Mouse (Mus musculus): ENCODE measurements around the gene Trf. TPM values are rescaled to one million over a fixed set of nuclear protein-coding genes. Genes with fewer than 3 reads are reported as not detected.
A peak's percentile ranks its signal among the peaks of the same experiment; 100 is the strongest.

Trf gene
- polyA plus RNA-seq, 1 experiment from 2014 or later, result 23.5 TPM

- H3K36me3 ChIP-seq (ENCODE audit: insufficient read depth, low read length), result no peaks in the 10 kb centered on the region
- no peaks in the 10 kb centered on the region for H3K27me3 ChIP-seq (ENCODE audit: insufficient read depth, low read length)
- H3K4me2 ChIP-seq (ENCODE audit: low read length), result no peak overlapping the region
- DNase-seq (ENCODE audit: low spot score), result no peak
- no peaks in the 10 kb centered on the region for H3K9me3 ChIP-seq (replicated peaks; ENCODE audit: low read length)
- H3K4me1 ChIP-seq (replicated peaks; ENCODE audit: insufficient read depth, low read length), result no peaks in the 10 kb centered on the region
- no peak overlapping the region for H3K9ac ChIP-seq (ENCODE audit: low read depth, low read length)
- no peak for TF ChIP-seq CTCF (IDR thresholded peaks at IDR 0.05; ENCODE audit: low read depth)
- no peak overlapping the region for H3K27ac ChIP-seq
- 67% methylated on average over 6 of the region's 6 CpGs for WGBS
- no peak overlapping the region for H3K4me3 ChIP-seq (replicated peaks; ENCODE audit: low read depth, low read length)
- no peak for ATAC-seq (replicated peaks; ENCODE audit: low FRiP score, low read depth)
Observed at GRCm38 (mm10) chr9:103208802-103209423, 21.3 kb downstream of the Trf start.

- 0 out of 2 replicates have a peak overlapping the region, but pooled peaks have one; percentile 24 for H3K9ac ChIP-seq (ENCODE audit: low read depth, low read length)
- peak; percentile 95 for DNase-seq (ENCODE audit: low spot score)
- WGBS, result 8% methylated on average over 16 of the region's 16 CpGs
Observed at GRCm38 (mm10) chr9:103207846-103208245, 22.4 kb downstream of the Trf start.

GRCm38 (mm10) chr9:103205786-103206185 is 24.5 kb downstream of the Trf start:
- Histone ChIP-seq H3K27ac (no peak overlapping the region), H3K9me3 (replicated peaks; ENCODE audit: low read length) (no peaks in the 10 kb centered on the region), H3K36me3 (ENCODE audit: insufficient read depth, low read length) (no peaks in the 10 kb centered on the region), H3K4me3 (replicated peaks; ENCODE audit: low read depth, low read length) (no peak overlapping the region), H3K4me1 (replicated peaks; ENCODE audit: insufficient read depth, low read length) (no peaks in the 10 kb centered on the region; the same call in 1 of the 2 replicates), H3K27me3 (ENCODE audit: insufficient read depth, low read length) (no peaks in the 10 kb centered on the region), H3K9ac (ENCODE audit: low read depth, low read length) (no peak overlapping the region), H3K4me2 (ENCODE audit: low read length) (no peak overlapping the region)
- ATAC-seq (replicated peaks; ENCODE audit: low FRiP score, low read depth) (no peak), DNase-seq (ENCODE audit: low spot score) (no peak)
- TF ChIP-seq CTCF (IDR thresholded peaks at IDR 0.05; ENCODE audit: low read depth), result no peak
- WGBS, result 91% methylated on average over 5 of the region's 5 CpGs

More at GRCm38 (mm10) chr9:103207846-103208245, 22.4 kb downstream of the Trf start:
- no peaks in the 10 kb centered on the region for H3K4me1 ChIP-seq (replicated peaks; ENCODE audit: insufficient read depth, low read length)
- H3K36me3 ChIP-seq (ENCODE audit: insufficient read depth, low read length), result no peaks in the 10 kb centered on the region
- H3K9me3 ChIP-seq (replicated peaks; ENCODE audit: low read length), result no peaks in the 10 kb centered on the region
- H3K4me3 ChIP-seq (replicated peaks; ENCODE audit: low read depth, low read length), result 0 out of 2 replicates have a peak overlapping the region, but pooled peaks have one; percentile 14
- H3K4me2 ChIP-seq (ENCODE audit: low read length), result peak overlapping the region; percentile 53
- peak; percentile 91 for TF ChIP-seq CTCF (IDR thresholded peaks at IDR 0.05; ENCODE audit: low read depth)
- no peak overlapping the region for H3K27ac ChIP-seq
- peak; percentile 77 for ATAC-seq (replicated peaks; ENCODE audit: low FRiP score, low read depth)
- no peaks in the 10 kb centered on the region for H3K27me3 ChIP-seq (ENCODE audit: insufficient read depth, low read length)

- ATAC-seq (replicated peaks; ENCODE audit: low FRiP score, low read depth) (peak; percentile 97), DNase-seq (ENCODE audit: low spot score) (peak; percentile 96)
- Histone ChIP-seq H3K4me2 (ENCODE audit: low read length) (peak within 1 kb of the TSS; percentile 72), H3K36me3 (ENCODE audit: insufficient read depth, low read length) (peaks cover 17% of the 10 kb centered on the region), H3K4me1 (replicated peaks; ENCODE audit: insufficient read depth, low read length) (no peaks in the 10 kb centered on the region; the same call in 1 of the 2 replicates), H3K27ac (peak within 1 kb of the TSS; percentile 83), H3K27me3 (ENCODE audit: insufficient read depth, low read length) (no peaks in the 10 kb centered on the region), H3K9me3 (replicated peaks; ENCODE audit: low read length) (no peaks in the 10 kb centered on the region), H3K4me3 (replicated peaks; ENCODE audit: low read depth, low read length) (peak within 1 kb of the TSS; percentile 79), H3K9ac (ENCODE audit: low read depth, low read length) (peak within 1 kb of the TSS; percentile 75)
- under 1% methylated on average over 45 of the region's 45 CpGs for WGBS
- TF ChIP-seq CTCF (IDR thresholded peaks at IDR 0.05; ENCODE audit: low read depth), result no peak
Observed at GRCm38 (mm10) chr9:103201561-103202260, 28.5 kb downstream of the Trf start, which contains the start of gene Srprb. Gene Srprb, minus strand, starts transcription at chr9:103202137.

GRCm38 (mm10) chr9:103188416-103188815 is 41.8 kb downstream of the Trf start:
- ATAC-seq (replicated peaks; ENCODE audit: low FRiP score, low read depth) (no peak), DNase-seq (ENCODE audit: low spot score) (no peak)
- WGBS, result 93% methylated on average over 4 of the region's 4 CpGs
- Histone ChIP-seq H3K9ac (ENCODE audit: low read depth, low read length) (no peak overlapping the region), H3K4me1 (replicated peaks; ENCODE audit: insufficient read depth, low read length) (no peaks in the 10 kb centered on the region), H3K36me3 (ENCODE audit: insufficient read depth, low read length) (peaks cover 32% of the 10 kb centered on the region), H3K4me2 (ENCODE audit: low read length) (no peak overlapping the region), H3K4me3 (replicated peaks; ENCODE audit: low read depth, low read length) (no peak overlapping the region), H3K27me3 (ENCODE audit: insufficient read depth, low read length) (no peaks in the 10 kb centered on the region), H3K9me3 (replicated peaks; ENCODE audit: low read length) (no peaks in the 10 kb centered on the region), H3K27ac (no peak overlapping the region)
- TF ChIP-seq CTCF (IDR thresholded peaks at IDR 0.05; ENCODE audit: low read depth), result no peak

- Histone ChIP-seq H3K4me1 (replicated peaks; ENCODE audit: insufficient read depth, low read length) (no peaks in the 10 kb centered on the region), H3K9ac (ENCODE audit: low read depth, low read length) (no peak overlapping the region), H3K27me3 (ENCODE audit: insufficient read depth, low read length) (no peaks in the 10 kb centered on the region), H3K27ac (no peak overlapping the region), H3K4me3 (replicated peaks; ENCODE audit: low read depth, low read length) (no peak overlapping the region), H3K9me3 (replicated peaks; ENCODE audit: low read length) (no peaks in the 10 kb centered on the region), H3K36me3 (ENCODE audit: insufficient read depth, low read length) (peaks cover 31% of the 10 kb centered on the region), H3K4me2 (ENCODE audit: low read length) (no peak overlapping the region)
- 61% methylated on average over 9 of the region's 9 CpGs for WGBS
- ATAC-seq (replicated peaks; ENCODE audit: low FRiP score, low read depth) (no peak), DNase-seq (ENCODE audit: low spot score) (no peak)
- TF ChIP-seq CTCF (IDR thresholded peaks at IDR 0.05; ENCODE audit: low read depth), result no peak
Observed at GRCm38 (mm10) chr9:103186747-103187146, 43.5 kb downstream of the Trf start.
